Mouse (Mus musculus) neural tube, embryonic 10.5 days (tissue): Measurements from ENCODE around the gene Dab2.

Source experiments
- DNase-seq: peaks from one replicate; pipeline ENCODE4 v3.0.0-alpha.2; 2017; ENCODE audit warnings: low spot score; ENCODE audit errors: extremely low spot score

Dab2 gene

GRCm38 (mm10) chr15:6323577-6323976 lies 24.0 kb downstream of the Dab2 start:
- no peak for DNase-seq

- DNase-seq = no peak
Observed at GRCm38 (mm10) chr15:6325443-6325842, 25.9 kb downstream of the Dab2 start.

GRCm38 (mm10) chr15:6326011-6326410 lies 26.4 kb downstream of the Dab2 start:
- DNase-seq = no peak

GRCm38 (mm10) chr15:6331380-6331779 lies 31.8 kb downstream of the Dab2 start:
- no peak for DNase-seq

GRCm38 (mm10) chr15:6334664-6335206 lies 35.1 kb downstream of the Dab2 start:
- DNase-seq = no peak

GRCm38 (mm10) chr15:6339767-6340166 lies 40.2 kb downstream of the Dab2 start:
- DNase-seq = no peak

- no peak for DNase-seq
Observed at GRCm38 (mm10) chr15:6340347-6340746, 40.8 kb downstream of the Dab2 start.

GRCm38 (mm10) chr15:6341427-6341826 lies 41.8 kb downstream of the Dab2 start:
- no peak for DNase-seq

GRCm38 (mm10) chr15:6353901-6354300 lies 54.3 kb downstream of the Dab2 start:
- no peak for DNase-seq

- no peak for DNase-seq
Observed at GRCm38 (mm10) chr15:6359859-6360258, 60.3 kb downstream of the Dab2 start.

GRCm38 (mm10) chr15:6369974-6370373 lies 70.4 kb downstream of the Dab2 start:
- DNase-seq = no peak

- no peak for DNase-seq
Observed at GRCm38 (mm10) chr15:6371486-6371885, 71.9 kb downstream of the Dab2 start.

GRCm38 (mm10) chr15:6375016-6375415 lies 75.4 kb downstream of the Dab2 start:
- no peak for DNase-seq

GRCm38 (mm10) chr15:6376001-6376400 lies 76.4 kb downstream of the Dab2 start:
- DNase-seq = no peak

GRCm38 (mm10) chr15:6376785-6377184 lies 77.2 kb downstream of the Dab2 start:
- DNase-seq = no peak

- no peak for DNase-seq
Observed at GRCm38 (mm10) chr15:6384027-6384426, 84.4 kb downstream of the Dab2 start.

- no peak for DNase-seq
Observed at GRCm38 (mm10) chr15:6385241-6385640, 85.7 kb downstream of the Dab2 start.

- DNase-seq = peak; percentile 88
Observed at GRCm38 (mm10) chr15:6386159-6386951, 86.8 kb downstream of the Dab2 start.

- DNase-seq = peak; percentile 42
Observed at GRCm38 (mm10) chr15:6386961-6387728, 87.6 kb downstream of the Dab2 start.

GRCm38 (mm10) chr15:6387729-6388070 lies 88.1 kb downstream of the Dab2 start:
- no peak for DNase-seq

- DNase-seq = no peak
Observed at GRCm38 (mm10) chr15:6388146-6388545, 88.6 kb downstream of the Dab2 start.

GRCm38 (mm10) chr15:6388631-6389030 lies 89.0 kb downstream of the Dab2 start:
- no peak for DNase-seq
